Mouse (Mus musculus) frontal cortex, adult (tissue): ENCODE results near the gene Cacna1d.

Source experiments
- ATAC-seq: cut with Nextera tagmentation; 2 replicates; pipeline ENCODE4 v1.9.2; 2017; ENCODE audit warnings: mild to moderate bottlenecking, moderate library complexity, mixed read lengths; ENCODE audit not compliant: low TSS enrichment

The Cacna1d gene

DNA sequence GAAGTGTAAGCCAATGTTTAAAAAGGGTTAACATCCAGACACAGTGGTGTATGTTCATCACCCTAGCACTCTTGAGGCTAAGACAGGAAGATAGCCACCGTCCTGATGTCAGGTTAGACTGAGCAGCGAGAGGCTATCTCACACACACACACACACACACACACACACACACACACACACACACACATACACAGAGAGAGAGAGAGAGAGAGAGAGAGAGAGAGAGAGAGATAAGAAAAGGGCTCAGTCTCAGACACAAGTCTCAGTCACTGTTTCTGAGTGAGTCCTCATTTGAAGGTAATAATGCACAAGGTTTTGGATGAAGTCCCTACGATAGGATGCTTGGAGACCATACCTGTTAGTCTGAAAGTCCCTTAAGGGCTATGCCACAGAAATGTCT lies 322.9 kb downstream of the Cacna1d start:
- no peak for ATAC-seq

DNA sequence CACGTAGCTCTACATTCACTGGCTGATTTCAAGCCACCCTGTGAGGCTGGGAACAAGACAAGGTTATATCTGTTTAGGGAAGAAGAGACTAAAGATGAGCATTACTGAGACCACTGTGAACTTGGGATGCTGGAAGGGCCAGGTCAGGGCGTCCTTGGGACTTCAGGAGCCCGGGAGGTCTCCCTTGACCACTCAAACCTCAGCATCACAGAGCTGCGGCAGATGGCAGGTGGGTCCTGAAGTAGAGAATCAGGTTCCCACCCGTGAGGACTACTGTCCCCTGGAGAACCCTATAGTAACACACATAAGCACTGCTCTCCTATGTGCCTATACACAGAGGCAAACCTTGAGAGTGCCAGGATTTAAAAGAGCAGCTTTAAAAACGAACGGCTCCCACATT lies 323.6 kb downstream of the Cacna1d start:
- ATAC-seq, result no peak

DNA sequence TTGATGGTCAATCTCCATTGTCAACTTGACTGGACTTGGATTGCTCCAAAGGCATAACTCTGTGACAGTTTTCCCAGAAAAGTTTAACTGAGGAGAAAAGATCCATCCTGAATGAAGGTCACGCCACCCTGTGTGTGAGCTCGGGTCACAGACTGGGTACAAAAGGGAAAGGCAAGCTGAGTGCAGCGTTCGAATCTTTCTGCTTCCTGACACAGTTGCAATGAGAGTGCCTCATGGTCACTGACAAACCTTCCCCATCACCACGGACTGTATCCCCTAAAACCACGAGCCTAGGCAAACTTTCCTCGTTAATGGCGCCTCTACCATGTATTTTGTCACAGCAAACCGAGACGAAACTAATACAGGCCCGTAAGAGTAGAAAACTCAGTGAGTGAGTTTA lies 325.2 kb downstream of the Cacna1d start:
- ATAC-seq, result no peak

DNA sequence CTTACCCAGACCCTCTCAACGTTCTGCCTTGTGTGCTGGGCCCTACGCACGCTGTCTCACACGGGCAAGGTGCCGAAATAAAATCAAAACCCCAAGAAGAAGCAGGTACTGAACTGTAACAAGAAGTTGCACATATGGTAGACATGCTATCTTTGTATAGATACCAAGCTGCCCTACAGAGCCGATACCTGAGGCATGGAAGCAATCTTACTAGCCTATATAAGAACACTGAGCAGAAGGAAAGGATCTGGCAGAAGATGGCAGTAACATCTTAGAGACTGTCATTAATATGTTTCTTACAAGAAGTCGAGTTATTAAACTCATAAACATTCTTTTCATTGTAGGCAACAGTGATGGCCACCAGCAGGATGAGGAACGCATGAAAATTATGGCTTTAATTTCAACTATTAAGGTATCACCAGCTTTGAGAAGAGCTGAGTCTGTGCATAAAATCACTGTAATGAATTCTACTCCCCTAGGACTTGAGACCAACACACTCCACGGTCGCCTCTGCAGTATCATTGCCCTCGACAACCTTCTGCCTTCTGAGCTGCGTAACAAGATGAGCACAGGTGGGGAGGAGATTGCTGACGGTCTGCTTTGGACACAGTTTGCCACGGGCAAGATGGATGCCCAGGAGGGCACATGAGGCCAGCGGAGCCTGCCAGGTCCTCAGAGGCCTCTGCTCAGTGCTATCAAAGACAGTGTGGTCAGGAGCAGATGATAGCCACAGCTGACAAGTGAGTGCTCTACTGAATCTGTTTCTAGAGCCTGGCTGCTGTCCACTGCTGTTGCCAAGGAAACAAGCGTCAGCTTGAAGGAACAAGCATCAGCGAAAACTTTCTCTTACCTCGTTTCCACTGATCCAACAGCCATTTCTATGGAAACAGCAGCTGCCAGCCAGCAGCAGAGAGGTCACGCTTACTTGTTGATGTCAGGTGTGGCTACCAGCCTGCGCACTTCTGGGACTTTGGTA lies 327.2 kb downstream of the Cacna1d start:
- peak; percentile 81 for ATAC-seq

- ATAC-seq, result peak; percentile 60
Measured at GRCm38 (mm10) chr14:30147774-30148173, 343.5 kb downstream of the Cacna1d start.

DNA sequence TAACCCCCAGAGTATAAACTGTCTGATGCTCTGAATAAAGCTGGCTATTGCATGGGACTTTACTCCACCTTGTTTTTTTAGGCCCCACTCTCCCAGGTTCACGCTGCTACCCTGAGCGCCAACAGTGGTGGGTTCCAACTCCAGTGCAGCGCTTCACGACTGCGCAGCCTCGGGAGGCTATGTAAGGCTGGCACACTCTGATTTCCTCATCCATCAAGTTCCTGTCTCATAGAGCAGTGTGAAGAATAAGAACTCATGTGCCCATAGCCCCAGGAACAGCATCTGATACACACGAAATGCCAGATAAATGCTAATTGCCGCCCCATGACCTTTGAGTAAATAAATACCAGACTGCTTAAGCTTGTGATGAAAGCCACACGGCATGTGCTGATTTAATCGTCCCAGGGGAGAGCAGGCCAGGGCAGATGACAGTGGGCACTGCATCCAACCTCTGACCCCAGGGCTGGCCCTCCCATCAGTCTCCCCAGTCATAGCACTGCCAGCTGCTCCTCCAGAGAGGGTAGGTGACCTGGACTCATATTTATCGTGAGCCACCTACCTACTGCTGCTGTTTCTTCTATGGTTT lies 352.8 kb downstream of the Cacna1d start:
- ATAC-seq, result no peak

- ATAC-seq, result no peak
Measured at GRCm38 (mm10) chr14:30137961-30138360, 353.3 kb downstream of the Cacna1d start.

DNA sequence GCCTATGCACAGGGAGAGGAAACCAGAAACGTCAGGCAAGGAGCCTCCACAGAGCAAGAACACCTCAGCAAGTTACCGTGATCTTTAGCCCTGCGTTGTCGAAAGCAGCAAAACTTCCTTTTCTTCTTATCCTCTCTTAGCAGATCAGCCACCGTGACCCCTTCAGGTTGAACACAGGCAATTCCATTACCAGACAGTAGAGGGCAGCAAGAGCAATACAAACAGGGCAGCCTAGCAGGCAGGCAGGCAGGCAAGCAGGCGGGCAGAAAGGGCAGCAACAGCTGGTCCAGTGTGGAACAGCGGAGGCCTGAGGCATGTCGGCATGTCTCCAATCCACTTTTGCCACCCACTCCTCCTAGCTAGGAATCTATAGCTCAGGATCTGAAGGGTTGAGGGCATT lies 354.3 kb downstream of the Cacna1d start:
- peak; percentile 66 for ATAC-seq

DNA sequence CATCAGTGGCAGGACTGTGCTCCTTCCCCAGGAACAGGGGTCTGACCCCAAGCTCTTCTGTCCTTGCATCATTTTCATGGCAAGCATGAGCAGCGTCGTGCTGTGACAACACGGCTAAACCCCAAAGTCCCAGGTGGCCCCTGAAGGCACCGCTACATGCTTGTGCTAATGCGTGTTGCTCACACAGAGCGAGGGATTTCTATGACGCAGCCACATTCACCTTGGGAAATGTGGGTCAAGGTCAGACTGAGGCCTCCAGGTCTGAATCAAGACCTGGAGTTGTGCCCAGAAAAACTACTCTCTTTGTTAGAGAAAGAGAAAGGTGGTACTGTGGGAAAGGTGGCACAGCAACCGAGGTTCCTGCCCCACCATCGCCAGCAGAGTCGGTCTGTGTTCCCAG lies 355.9 kb downstream of the Cacna1d start:
- ATAC-seq, result no peak

- ATAC-seq, result no peak
Measured at GRCm38 (mm10) chr14:30133684-30134083, 357.6 kb downstream of the Cacna1d start.

GRCm38 (mm10) chr14:30131256-30131655 lies 360.0 kb downstream of the Cacna1d start:
- no peak for ATAC-seq

GRCm38 (mm10) chr14:30130092-30130491 lies 361.2 kb downstream of the Cacna1d start:
- ATAC-seq, result no peak

DNA sequence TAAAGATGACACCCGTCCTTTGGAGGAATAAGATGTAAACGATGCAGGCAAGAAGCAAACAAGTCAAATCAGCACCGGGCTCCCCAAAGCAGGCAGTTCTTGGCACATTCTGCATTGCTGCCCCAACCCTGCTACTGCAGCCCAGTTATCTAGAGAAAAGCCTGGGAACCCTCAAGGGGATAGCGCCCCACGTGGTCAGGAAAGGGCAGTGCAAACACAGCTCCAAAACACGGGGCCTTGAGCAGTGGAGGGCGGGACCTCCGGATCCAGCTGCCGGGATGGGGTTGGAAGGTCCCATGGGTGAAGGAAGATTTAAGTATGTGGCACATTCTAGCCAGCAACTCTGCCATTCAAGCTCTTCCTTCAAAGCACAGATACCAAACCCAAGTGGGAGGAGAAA lies 361.9 kb downstream of the Cacna1d start:
- no peak for ATAC-seq

DNA sequence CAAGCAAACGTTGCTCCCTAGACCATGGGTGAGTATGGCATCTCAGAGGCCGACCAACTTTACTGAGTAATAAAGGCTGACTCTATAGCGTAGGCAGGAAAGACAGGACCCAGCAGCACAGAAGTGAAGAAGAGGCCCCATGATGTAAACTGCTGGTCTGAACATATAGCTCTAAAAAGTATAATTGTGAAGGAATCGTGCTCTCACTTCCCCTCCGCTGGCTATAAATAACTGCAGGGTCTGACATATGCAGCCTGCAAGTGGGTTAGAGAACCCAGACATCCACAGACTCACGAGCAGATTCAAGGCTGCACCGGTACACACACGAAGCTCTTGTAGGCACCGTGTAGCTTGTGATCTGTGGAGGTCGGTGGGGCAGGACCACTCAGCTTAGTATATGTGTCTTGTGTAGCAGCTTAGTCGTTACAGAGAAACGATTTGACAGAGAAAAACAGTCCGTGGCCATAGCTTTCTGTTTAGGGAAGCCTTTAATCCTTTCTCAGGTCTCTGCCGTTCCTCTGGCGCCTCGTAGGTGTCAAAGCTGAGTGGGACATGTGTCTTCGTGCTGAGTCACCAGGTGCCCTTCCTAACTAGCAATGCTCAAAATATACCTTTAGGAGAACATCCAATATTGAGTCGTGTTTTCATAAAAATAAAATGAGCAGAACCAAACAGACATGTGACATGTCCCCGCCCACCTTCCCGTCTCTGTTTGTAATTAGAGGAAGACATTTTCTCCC lies 366.1 kb downstream of the Cacna1d start:
- peak; percentile 75 for ATAC-seq

GRCm38 (mm10) chr14:30120023-30120422 lies 371.2 kb downstream of the Cacna1d start:
- ATAC-seq, result no peak

DNA sequence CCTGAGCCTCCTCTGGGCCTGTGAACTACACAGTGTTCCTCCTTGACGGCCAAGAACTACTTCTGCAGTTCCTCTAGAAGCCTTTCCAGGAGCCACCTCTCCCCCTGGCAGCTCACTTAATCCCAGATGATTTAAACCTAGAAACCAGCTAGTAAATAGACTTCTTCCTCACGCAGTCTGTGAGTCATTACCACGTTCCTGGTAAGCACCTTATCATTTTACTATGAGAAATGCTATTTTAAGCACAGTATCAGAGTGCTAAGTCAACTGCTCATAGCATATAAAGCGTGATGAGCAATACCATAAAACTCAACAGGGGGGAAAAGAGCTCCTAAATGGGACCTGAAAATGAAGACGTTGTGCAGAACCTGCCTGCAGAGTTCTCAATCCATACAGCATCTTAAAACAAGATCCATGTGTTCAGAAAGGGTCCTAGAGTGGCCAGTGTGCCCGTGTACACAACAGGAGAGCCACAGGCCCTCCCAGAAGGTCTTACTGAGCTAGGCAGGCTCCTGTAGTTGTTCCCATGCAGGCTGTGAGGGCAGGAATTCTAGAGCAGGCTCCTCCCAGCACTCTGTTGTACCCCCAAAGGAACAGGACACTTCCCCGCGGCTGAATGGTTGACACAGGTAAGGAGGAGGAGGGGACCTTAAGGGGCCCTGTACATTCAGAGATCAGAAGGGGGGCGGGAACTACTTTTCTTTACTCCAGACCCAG lies 377.7 kb downstream of the Cacna1d start:
- ATAC-seq, result peak; percentile 31; the same call in 1 of the 2 replicates

- no peak for ATAC-seq
Measured at GRCm38 (mm10) chr14:30109079-30109478, 382.2 kb downstream of the Cacna1d start.

DNA sequence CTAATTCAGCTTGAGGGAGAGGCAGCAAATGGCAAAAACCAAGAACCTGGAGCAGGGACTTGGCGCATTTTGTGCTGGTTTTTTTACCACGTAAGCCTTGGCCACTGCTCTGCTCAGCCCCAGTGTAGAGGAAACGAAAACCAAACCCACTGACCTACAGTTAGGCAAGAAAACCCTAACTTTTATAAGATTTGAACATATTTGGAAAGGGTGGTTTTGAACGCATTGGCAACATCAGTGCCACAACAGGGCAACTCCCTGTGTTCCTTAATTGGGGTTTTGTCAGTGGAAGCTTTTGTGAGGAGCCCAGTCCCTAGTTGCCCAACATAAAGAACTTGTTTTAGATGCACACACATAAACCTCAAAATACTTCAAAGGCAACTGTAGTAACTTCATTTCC lies 384.7 kb downstream of the Cacna1d start:
- no peak for ATAC-seq

- peak; percentile 42; the same call in 1 of the 2 replicates for ATAC-seq
Measured at GRCm38 (mm10) chr14:30105551-30105950, 385.7 kb downstream of the Cacna1d start.

- ATAC-seq, result no peak
Measured at GRCm38 (mm10) chr14:30103946-30104536, 387.2 kb downstream of the Cacna1d start.

DNA sequence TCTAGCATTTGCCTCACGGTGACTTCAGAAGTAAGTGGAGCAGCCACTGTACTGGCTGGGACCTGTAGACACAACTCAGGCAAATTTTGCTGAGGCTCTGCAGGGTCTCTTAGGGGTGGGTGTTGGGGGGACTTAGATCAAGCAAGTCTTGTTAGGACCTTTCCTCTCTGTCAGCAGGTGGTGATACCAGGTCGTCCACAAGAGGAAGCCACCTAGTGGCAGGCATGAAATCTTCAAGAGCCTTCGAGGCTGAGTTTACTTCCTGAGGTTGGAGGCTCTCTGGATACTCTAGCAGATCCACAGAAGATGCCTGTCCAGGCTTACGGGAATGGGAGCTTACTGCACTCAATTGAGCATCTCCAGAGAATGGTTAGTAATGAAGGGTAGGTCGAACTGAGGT lies 394.0 kb downstream of the Cacna1d start:
- peak; percentile 61; the same call in 1 of the 2 replicates for ATAC-seq
